Mouse (Mus musculus): Measurements from ENCODE around the gene Rap1gds1.

Rap1gds1 gene

DNA sequence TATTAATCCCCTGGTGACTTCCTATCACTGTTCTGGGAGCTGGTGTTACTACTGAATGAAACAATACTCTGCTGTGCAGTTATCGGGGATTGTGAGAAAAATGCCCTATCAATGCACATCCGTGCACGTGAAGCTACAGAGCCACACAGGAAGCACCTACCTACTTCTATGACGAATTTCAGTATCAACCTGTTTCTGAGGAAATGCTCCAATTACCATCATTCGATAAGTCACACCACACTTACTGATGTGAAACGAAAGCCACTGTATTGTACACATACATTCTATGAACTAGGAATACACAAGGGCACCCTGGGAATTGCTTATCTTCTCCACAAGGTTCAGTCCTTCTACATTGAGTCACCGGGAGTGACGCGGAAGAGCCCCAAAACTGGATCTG is 10.9 kb downstream of the Rap1gds1 start:
- in situ Hi-C loops (cut with MboI; ENCODE audit: unreplicated experiment in 2 of 2) = no loop called here

DNA sequence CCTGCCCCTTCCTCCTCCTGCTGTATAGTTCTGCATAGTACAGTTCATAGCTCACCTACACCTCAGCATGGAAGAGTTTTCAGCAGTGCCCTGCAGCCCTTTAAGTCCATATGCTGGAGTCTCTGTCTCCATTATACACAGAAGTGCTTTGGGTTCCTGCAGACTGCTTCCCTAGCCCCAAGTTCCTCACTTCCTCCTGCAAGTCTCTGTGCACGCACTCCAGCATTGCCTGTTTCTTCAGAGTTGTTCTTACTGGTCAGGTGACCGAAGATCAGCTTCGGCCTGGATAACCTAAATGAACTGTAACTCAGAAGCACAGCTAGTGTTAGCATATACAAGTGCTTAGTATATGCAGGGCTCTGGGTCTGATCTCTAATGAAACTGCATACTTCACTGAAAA is 12.9 kb downstream of the Rap1gds1 start:
- in situ Hi-C loops (cut with MboI; ENCODE audit: unreplicated experiment in 2 of 2) = no loop called here

DNA sequence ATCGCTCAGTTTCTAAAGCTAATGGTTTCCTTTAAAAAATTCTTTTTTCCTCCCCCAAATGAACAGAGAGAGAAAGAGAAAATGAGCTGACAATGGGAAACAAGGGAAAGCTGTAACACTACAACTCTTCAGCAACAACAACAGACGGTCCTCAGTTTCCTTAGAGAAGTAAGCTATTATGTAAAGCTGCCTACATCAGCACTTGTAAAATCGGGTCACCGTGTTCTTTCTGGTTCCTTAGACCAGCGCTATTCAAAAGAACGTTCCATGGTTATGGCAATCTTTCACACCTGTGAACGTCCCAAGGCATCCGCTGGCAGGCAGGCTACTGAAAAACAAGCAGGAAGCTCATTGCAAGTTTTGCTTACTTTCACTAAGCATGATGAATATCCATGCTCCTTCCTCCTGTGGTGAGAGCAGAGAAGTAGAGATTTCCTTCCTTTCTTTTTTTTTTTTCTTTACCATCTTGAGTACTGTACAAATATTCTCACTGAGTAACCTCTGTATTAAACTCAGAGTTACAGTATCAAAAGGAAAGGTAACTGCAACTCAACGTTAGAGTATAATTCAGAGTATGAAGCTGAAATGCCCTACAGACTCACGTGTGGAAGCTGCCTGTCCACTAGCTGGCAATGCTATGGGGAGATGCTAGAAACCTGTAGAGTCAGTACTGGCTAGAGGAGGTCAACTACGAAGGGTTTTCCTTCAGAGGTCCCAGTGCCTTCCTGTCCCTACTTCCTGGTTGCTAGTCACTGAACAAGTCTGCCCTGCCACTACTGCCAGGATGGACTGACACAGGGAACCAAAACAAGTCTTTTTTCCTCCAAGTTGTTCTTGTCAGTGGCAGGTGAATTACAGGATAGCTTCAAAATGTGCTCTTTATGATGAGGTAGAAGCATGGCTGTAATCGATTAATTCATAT is 26.0 kb downstream of the Rap1gds1 start:
- in situ Hi-C loops (cut with MboI; ENCODE audit: unreplicated experiment in 2 of 2) = loop anchor here in 1 of 2 experiments (10.0 kb wide), 1 partner anchor 196 kb away; no protein-coding TSS in a partner anchor

DNA sequence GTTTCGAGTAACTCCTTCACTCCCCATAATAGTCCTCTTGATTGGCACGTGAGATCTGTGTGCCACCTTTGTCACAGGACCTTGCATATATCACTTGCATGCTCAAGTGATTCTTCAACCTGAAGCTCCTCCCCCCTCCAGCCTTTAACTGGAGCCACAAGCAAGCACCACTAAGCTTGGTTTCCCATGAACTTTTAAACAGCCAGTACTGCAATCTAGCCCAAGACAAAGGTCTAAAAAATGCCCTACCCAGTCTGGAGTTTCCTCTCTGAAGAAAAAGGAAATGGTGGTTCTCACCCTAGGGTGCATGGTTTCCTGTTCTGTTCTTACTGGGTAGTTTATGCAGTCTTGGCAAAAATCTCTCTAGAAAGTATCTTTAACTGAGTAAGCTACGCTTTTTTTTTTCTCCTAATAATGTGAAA is 32.6 kb downstream of the Rap1gds1 start:
- in situ Hi-C loops (cut with MboI; ENCODE audit: unreplicated experiment in 2 of 2) = loop anchor here in 1 of 2 experiments (10.0 kb wide), 1 partner anchor 202 kb away; no protein-coding TSS in a partner anchor

DNA sequence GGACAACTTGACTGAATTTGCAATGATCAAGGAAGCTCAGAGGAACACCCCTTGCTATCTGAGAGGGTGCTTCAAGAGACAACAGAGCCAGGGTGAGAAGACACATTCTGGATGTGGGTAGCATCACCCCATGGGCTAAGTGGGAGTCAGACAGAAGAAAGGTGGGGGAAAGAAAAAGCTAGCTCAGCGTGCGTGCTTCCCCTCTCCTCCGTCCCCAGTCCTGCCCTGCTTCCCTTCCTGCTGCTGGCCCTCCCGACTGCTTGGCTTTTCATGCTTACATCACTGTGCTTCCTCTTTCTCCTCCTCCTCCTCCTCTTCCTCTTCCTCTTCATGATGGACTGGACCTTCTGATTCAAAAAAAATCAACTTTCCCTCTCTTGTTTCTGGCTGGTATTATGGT is 33.1 kb downstream of the Rap1gds1 start:
- in situ Hi-C loops (cut with MboI; ENCODE audit: unreplicated experiment in 2 of 2) = loop anchor here in 1 of 2 experiments (10.0 kb wide), 1 partner anchor 203 kb away; no protein-coding TSS in a partner anchor

DNA sequence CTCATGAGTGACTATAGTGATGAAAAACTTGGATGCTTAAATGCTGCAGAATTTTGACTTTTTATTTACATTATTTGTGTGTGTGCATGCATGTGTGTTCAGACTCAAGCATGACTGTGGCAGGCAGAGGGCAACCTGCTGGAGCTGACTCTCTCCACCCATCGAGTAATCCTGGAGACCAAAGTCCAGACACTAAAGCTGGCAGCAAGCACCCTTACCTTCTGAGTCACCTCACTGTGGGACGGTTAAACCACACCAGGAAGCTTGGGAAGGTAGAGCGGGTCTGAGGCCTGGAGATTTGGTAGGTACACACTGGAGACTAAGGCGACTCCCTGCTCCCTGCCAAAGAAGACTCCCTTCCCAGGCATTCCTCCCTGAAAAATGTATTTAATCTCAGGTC is 38.0 kb downstream of the Rap1gds1 start:
- in situ Hi-C loops (cut with MboI; ENCODE audit: unreplicated experiment in 2 of 2) = no loop called here

DNA sequence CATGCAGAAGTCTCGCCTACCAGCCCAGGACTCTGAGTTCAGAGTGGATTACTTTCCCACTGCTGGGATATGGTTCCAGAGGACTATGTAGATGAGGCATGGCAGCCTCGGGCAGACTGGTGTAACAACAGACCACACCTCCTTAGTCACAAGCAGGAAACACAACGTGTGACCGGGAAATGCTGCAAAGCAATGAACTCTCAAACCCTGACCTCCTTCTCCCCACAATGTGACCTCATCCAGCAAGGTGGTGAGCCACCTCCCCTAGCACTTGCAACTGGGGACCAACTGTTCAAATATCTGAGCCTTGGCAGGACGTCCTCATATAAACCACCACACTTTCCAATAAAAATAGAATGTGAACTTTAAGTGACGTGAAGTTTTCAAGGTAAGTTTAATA is 41.8 kb downstream of the Rap1gds1 start:
- in situ Hi-C loops (cut with MboI; ENCODE audit: unreplicated experiment in 2 of 2) = no loop called here

DNA sequence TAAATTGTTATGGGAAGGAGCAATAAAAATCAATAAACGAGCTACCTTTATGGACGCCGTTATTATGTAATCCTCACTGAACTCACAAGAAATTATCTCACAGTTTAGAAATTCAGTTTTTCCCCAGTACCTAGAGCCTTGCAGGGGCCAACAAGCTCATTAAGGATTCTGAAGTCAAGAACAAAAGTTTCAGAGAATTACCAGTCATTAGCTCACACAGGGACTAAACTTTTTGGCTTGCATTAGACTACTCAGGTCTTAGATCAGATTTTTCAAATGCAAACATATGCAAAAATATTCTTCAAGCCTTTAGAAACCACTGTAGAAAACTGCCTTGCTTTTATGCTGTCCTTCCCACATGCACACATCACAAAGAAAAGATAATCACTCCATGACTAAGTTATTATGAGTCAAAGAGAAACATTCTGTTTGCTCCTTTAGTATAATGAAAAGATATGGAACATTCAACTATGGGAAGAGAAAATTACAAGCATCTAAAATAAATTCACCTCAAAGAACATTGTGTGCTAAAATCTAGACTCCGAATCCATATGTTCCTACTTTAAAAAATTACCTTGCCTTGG is 44.3 kb downstream of the Rap1gds1 start:
- in situ Hi-C loops (cut with MboI; ENCODE audit: unreplicated experiment in 2 of 2) = no loop called here

DNA sequence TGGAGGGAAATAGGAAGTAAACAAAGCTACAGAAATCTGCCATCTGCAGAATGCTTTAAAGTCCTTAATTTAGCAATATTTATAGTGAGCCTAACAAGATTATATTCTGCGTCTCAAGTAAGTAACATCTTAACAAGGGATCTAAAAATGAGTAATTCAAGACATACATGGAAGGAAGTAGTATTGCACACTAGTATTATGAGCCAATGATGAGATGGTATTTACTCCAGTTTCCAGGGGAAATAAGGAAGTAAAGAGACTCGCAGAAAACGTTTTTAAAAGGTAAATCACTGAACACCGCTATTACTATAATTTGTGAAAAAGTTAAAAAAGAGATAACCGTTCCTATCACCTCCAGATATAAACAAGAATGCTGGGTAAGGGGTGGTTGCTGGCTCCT is 49.9 kb downstream of the Rap1gds1 start:
- in situ Hi-C loops (cut with MboI; ENCODE audit: unreplicated experiment in 2 of 2) = no loop called here

DNA sequence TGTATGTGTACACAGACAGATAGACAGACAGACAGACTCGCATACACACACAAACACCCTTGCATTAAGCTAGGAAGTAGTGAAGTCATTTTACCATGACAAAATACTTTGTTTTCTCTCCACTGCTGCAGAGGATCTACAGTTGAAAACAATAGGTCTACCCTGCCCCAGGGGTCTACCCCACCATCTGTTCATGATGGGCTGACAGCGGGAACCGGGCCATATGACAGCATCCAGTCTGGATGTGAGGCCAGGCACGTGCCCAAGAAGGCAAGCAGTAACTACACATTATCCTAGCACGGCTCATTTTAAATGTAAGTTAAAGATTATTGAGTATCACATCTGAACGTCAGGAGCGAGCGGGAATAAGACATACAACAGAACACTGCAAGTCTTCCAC is 51.4 kb downstream of the Rap1gds1 start:
- in situ Hi-C loops (cut with MboI; ENCODE audit: unreplicated experiment in 2 of 2) = no loop called here

DNA sequence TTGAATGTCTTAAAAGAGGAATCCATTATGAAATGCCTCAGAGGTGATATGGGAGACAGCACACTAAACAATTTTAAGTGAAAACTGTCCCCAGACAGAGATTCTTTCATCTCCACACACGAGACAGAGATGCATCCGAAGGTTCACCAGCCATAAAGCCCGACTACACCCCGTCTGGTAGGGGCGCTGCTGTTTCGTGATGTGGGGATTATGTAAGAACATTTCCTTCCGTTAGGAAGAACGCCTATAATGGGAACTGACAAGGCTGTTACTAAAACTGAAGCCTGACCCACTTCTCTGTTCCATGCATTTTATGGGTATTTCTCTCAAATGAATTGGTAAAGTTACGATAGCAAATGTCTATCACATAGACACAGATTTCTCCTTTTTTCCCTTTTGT is 62.6 kb downstream of the Rap1gds1 start:
- in situ Hi-C loops (cut with MboI; ENCODE audit: unreplicated experiment in 2 of 2) = no loop called here

DNA sequence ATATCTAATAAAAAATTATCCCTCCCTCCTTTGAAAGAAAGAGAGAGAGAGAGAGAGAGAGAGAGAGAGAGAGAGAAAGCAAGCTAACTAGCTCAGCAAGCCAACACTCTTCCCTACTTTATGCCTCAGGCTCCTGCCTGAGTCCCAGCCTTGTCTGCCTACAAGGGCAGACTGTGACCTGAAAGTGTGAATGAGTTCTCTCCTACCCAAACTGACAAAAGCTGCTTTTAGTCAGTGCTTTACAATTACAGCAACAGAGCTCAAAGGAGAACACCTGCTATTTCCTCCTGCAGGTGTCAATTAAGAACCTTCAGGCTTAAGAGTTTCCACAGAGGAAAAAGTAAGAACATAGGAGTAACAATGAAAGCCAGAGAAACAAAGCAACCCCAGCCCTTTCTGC is 69.3 kb downstream of the Rap1gds1 start:
- in situ Hi-C loops (cut with MboI; ENCODE audit: unreplicated experiment in 2 of 2) = no loop called here

DNA sequence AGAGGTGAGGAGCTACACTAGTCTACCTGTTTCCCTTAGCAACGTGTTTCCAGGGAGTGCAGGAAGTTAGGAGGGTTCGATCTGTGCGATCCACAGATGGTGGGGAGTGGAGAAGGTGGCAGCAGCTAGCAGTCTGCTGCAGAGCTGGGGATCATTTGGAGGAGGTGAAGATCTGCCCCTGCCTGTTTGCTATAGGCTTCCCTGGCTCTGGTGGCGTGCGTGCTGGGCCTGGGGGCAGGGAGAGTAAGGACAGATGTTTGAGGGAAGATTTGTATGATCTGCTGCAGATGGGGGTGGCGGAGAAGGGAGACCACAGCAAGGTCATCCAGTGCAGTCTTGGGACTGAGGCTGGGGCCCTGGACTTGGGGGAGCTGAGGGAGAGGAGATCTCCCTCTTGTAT is 72.2 kb downstream of the Rap1gds1 start:
- in situ Hi-C loops (cut with MboI; ENCODE audit: unreplicated experiment in 2 of 2) = no loop called here

DNA sequence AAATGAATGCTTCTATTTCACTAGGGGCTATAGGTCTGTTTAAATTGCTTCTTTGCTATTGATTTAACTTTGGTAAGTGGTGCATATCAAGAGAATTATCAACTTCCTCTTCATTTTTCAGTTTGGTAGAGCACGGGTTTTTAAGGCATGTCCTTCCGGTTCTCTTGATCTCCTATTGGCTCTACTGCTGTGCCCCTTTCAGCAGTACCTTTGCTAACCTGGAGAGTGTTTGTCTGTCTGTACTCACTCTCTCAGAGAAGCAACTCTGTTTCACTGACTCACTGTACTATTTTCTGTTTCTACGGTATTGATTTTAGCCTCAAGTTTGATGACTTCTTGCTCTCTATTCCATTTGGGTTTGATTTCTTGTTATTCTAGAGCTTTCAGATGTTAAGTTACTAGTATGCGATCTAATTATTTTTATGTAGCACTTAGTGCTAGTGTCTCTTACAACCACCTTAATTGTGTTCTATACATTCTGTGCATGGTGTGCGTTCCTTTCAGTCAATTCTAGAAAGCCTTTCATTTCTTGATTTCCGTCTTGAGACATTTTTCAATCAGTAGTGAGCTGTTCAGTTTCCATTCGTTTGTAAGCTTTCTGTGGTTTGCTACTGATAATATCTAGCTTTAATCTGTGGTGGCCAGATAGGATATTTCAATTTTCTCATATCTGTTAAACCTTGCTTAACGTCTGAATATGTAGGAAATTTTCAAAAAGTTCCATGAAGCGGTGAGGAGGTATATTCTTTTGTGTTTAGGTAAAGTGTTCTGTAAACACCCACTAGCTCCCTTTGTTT is 74.7 kb downstream of the Rap1gds1 start:
- in situ Hi-C loops (cut with MboI; ENCODE audit: unreplicated experiment in 2 of 2) = no loop called here

DNA sequence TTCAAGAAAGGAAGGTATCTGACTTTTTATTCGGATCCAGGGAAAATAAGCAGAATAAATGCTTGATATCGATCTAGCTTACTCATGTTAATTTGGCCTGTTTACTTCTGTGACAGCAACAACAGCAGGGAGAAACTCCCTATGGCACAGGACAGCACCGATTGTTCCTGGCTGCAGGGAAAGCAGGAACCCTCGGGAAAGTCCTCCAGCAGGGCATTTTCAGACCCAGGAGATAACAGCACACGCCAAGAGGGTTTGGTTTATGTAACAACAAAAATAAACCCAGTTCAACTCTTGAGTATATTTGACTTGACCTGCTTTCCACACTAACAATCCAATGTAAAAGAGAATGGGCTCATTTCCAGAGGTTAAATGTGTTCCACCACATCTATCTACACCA is 81.5 kb downstream of the Rap1gds1 start:
- in situ Hi-C loops (cut with MboI; ENCODE audit: unreplicated experiment in 2 of 2) = no loop called here

DNA sequence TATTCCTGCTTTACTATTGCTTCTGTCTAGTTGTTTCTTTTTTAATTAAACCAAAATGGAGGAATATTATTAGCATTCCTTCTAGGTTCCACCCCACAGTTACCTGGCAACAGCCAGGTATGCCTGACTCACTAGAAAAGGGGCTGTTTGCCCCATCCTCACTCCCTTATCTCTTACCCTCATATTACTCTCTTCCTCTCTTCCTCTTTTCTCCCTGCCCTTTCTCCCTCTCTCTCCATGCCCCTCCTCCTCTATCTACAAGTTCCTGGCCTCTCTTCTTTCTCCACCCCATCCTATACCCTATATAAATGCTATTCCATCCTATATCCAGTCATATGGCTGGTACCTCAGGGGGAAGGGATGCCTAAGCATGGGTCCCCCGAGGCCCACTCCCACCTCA is 83.6 kb downstream of the Rap1gds1 start:
- in situ Hi-C loops (cut with MboI; ENCODE audit: unreplicated experiment in 2 of 2) = no loop called here

DNA sequence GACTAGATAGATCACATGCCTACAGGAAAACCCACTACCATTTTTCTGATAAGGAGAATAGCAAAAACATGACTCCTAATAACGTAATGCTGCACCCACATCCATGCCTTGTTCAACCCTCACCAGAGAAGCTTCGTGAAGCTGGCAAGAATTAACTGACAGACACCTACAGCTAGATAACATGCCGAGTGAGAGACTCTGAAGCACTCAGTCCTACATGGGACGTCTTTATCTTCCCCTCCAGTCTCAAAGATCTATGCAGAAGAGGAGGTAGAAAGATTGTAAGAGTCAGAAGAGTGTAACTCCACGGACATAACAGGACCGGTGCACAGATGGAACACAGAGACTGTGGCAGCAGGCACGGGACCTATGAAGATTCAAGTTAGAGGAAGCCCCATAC is 85.9 kb downstream of the Rap1gds1 start:
- in situ Hi-C loops (cut with MboI; ENCODE audit: unreplicated experiment in 2 of 2) = no loop called here

DNA sequence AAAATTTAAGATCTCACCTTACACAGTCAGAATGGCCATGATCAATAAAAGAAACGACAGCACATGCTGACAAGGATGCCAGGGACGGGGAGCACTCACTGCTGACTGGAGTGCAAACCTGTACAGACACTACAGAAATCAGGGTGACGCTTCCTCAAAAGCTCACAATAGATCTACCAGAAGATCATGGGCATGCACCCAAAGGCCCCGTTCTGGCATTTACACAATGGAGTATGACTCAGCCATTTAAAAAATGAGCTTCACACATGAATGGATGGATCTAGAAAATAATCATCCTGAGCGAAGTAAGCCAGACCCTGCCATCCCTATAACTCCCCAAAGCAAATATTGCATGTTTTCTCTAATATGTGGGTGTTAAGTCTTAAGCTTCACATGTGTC is 87.0 kb downstream of the Rap1gds1 start:
- in situ Hi-C loops (cut with MboI; ENCODE audit: unreplicated experiment in 2 of 2) = no loop called here

DNA sequence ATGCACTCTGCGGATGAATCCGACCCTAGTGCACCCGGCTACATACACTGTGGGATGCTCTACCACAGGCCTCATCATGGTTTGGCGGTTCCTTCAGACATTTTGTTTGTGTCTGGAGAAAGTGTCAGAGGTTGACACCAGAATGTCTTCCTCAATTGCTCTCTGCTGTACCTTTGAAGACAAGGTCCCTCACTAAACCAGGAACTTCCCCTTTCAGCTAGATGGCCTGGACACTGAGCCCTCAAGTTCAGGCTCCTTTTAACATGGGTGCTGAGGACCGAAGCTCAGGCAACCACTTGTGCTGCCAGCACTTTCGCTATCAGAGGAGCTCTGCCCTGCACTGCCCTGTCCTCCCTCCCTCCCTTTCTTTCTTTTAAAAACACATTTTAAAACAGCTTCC is 92.8 kb downstream of the Rap1gds1 start:
- in situ Hi-C loops (cut with MboI; ENCODE audit: unreplicated experiment in 2 of 2) = no loop called here

DNA sequence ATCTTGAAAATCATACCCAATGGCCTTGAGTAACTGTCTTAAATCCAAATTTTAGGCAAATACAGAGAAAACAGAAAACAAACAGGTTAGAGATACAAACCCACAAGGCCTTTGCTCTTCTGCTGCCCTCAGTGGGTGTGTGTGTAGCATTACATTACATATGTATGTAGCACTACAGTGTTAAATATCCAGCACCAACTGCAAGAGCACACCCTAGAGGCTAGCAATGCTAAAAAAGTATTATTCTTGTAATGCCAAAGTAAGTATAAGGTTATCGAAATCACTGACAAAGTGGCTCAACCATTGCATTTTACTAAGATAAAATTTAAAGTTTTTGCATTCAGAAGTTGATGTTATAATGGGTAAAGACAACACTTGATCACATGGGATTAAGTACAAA is 97.6 kb downstream of the Rap1gds1 start:
- in situ Hi-C loops (cut with MboI; ENCODE audit: unreplicated experiment in 2 of 2) = no loop called here

DNA sequence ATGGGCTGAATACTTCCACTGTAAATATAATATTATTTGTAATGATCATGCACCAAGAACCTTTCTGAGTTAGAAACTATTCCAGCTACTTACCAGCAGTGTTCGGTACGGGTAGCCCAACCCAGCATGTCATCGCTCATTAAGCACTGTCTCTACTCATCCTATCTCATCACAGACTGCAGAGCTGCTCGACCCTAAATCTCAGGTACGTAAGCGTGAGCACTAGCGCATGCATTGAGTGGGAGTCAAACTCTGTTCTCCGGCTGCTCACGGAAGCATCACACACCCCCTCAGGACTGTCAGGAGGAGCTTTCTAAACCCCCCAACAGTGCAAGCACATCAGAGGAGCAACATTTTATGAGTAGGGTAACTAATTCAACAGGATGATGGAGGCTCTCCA is 107.4 kb downstream of the Rap1gds1 start:
- in situ Hi-C loops (cut with MboI; ENCODE audit: unreplicated experiment in 2 of 2) = no loop called here

Data from v-Abl transformed pro-B cells (cell line).